In genomic region chr10:114798218-114798617, GRCm38 (mm10) we compare ENCODE assay signal across 21 mouse cellular contexts. TPM values are rescaled to one million over a fixed set of nuclear protein-coding genes. Genes with fewer than 3 reads are reported as not detected.
DNase-seq lines count a peak whose midpoint lies in the region; ATAC-seq and TF ChIP-seq lines count a peak whose summit lies in the region.
"Had no signal": no experiment of that assay in that cellular context is flagged by ENCODE, and none has a peak within 500 bp of the region (broad histone marks: within the 10 kb centered on the region; RNA-seq: fewer than 3 reads in every experiment).

No protein-coding gene starts in this region.

- TF ChIP-seq CTCF in liver, adult 2 months (IDR thresholded peaks at IDR 0.05; ENCODE audit: low read depth, low read length), result no peak
- TF ChIP-seq CTCF in liver, postnatal 0 days (IDR thresholded peaks at IDR 0.05; ENCODE audit: low read depth), result no peak

- H3K9ac ChIP-seq in embryonic facial prominence, embryonic 11.5 days (replicated peaks; ENCODE audit: low read length), result no peak overlapping the region
- no peak overlapping the region for H3K9ac ChIP-seq in liver, adult 2 months (ENCODE audit: low read depth, low read length)
- H3K9ac ChIP-seq in liver, postnatal 0 days (replicated peaks), result no peak overlapping the region
- H3K9ac ChIP-seq: heart, embryonic 15.5 days had no signal

- H3K27me3 ChIP-seq in embryonic facial prominence, embryonic 11.5 days (ENCODE audit: control insufficient read depth, insufficient read depth, low read length), result peaks cover 31% of the 10 kb centered on the region
- H3K27me3 ChIP-seq in embryonic facial prominence, embryonic 10.5 days (replicated peaks; ENCODE audit: low read depth, poor library complexity, severe bottlenecking), result peaks cover 45% of the 10 kb centered on the region
- H3K27me3 ChIP-seq in liver, adult 2 months (ENCODE audit: control insufficient read depth, insufficient read depth, low read length), result peaks cover 11% of the 10 kb centered on the region
- H3K27me3 ChIP-seq in liver, postnatal 0 days (ENCODE audit: insufficient read depth, low read length), result peaks cover 40% of the 10 kb centered on the region

- H3K4me1 ChIP-seq in embryonic facial prominence, embryonic 11.5 days (ENCODE audit: control insufficient read depth, insufficient read depth, low read length), result no peaks in the 10 kb centered on the region; the same call in 1 of the 2 replicates
- peaks cover 37% of the 10 kb centered on the region for H3K4me1 ChIP-seq in embryonic facial prominence, embryonic 10.5 days
- H3K4me1 ChIP-seq in liver, adult 2 months (ENCODE audit: control insufficient read depth, insufficient read depth, low read length), result no peaks in the 10 kb centered on the region; the same call in 1 of the 2 replicates
- H3K4me1 ChIP-seq in liver, postnatal 0 days (ENCODE audit: insufficient read depth), result no peaks in the 10 kb centered on the region

- H3K4me3 ChIP-seq in embryonic facial prominence, embryonic 11.5 days (ENCODE audit: low read depth, low read length), result no peak overlapping the region
- no peak overlapping the region for H3K4me3 ChIP-seq in embryonic facial prominence, embryonic 10.5 days
- H3K4me3 ChIP-seq in liver, adult 2 months (ENCODE audit: insufficient read depth, low read depth, low read length), result no peak overlapping the region
- H3K4me3 ChIP-seq in liver, postnatal 0 days (ENCODE audit: low read depth, low read length), result no peak overlapping the region
- H3K4me3 ChIP-seq: forebrain, embryonic 10.5 days; gastrocnemius, adult 2 months; heart, embryonic 15.5 days had no signal

- TF ChIP-seq EP300 in liver, postnatal 0 days (IDR thresholded peaks at IDR 0.05; ENCODE audit: low read depth), result no peak

- WGBS in embryonic facial prominence, embryonic 11.5 days, result 36% methylated on average over 5 of the region's 5 CpGs
- 47% methylated on average over 5 of the region's 5 CpGs for WGBS in embryonic facial prominence, embryonic 10.5 days
- WGBS in liver, adult 2 months, result 48% methylated on average over 5 of the region's 5 CpGs
- WGBS in liver, postnatal 0 days (ENCODE audit: insufficient replicate concordance), result 52% methylated on average over 5 of the region's 5 CpGs

- H3K9me3 ChIP-seq in embryonic facial prominence, embryonic 11.5 days (replicated peaks; ENCODE audit: control insufficient read depth, low read length), result no peaks in the 10 kb centered on the region
- no peaks in the 10 kb centered on the region for H3K9me3 ChIP-seq in embryonic facial prominence, embryonic 10.5 days
- no peaks in the 10 kb centered on the region for H3K9me3 ChIP-seq in liver, postnatal 0 days (ENCODE audit: low read length)
- H3K9me3 ChIP-seq: forebrain, embryonic 10.5 days; heart, embryonic 15.5 days had no signal

- DNase-seq in embryonic facial prominence, embryonic 11.5 days (ENCODE audit: low spot score), result peak; percentile 60
- DNase-seq in embryonic facial prominence, embryonic 10.5 days (ENCODE audit: low spot score), result no peak
- DNase-seq in liver, adult 2 months (ENCODE audit: extremely low read depth, low read depth, low spot score), result peak; percentile 69
- no peak for DNase-seq in liver, postnatal 0 days
- DNase-seq in adipocyte (ENCODE audit: low spot score), result peak; percentile 4
- peak; percentile 12 for DNase-seq in mesoderm, embryonic 11.5 days (ENCODE audit: low read depth, low spot score)
- DNase-seq in right cerebral cortex, postnatal 14 days, result no peak
- no peak for DNase-seq in frontal cortex, postnatal 14 days (ENCODE audit: low spot score in 2 of 2)
- DNase-seq: adrenal gland, adult 2 months; gastrocnemius, adult 2 months; heart, postnatal 36 days; lung, adult 18-20 months; lung, postnatal 10 days; retina, postnatal 1 day; thymus, postnatal 36 days had no signal

- H3K27ac ChIP-seq in embryonic facial prominence, embryonic 11.5 days (replicated peaks; ENCODE audit: low read depth, low read length), result no peak overlapping the region
- no peak overlapping the region for H3K27ac ChIP-seq in embryonic facial prominence, embryonic 10.5 days (replicated peaks)
- H3K27ac ChIP-seq in liver, adult 2 months (replicated peaks; ENCODE audit: insufficient read depth, low read depth, low read length), result no peak overlapping the region
- no peak overlapping the region for H3K27ac ChIP-seq in liver, postnatal 0 days (ENCODE audit: low read depth)
- H3K27ac ChIP-seq: forebrain, embryonic 10.5 days; gastrocnemius, adult 2 months; heart, embryonic 15.5 days; kidney, postnatal 0 days had no signal

- no peaks in the 10 kb centered on the region for H3K36me3 ChIP-seq in embryonic facial prominence, embryonic 11.5 days (replicated peaks; ENCODE audit: control insufficient read depth, insufficient read depth, low read depth, low read length)
- no peaks in the 10 kb centered on the region for H3K36me3 ChIP-seq in embryonic facial prominence, embryonic 10.5 days (replicated peaks)
- no peaks in the 10 kb centered on the region for H3K36me3 ChIP-seq in liver, adult 2 months (ENCODE audit: control insufficient read depth, insufficient read depth, low read length)
- H3K36me3 ChIP-seq in liver, postnatal 0 days (replicated peaks; ENCODE audit: insufficient read depth, low read length), result no peaks in the 10 kb centered on the region
- H3K36me3 ChIP-seq: forebrain, embryonic 10.5 days; heart, embryonic 15.5 days had no signal

- H3K79me2 ChIP-seq in liver, adult 2 months (ENCODE audit: control insufficient read depth, insufficient read depth, low read length), result no peaks in the 10 kb centered on the region

- no peak overlapping the region for H3K4me2 ChIP-seq in embryonic facial prominence, embryonic 11.5 days (ENCODE audit: low read depth, low read length)
- H3K4me2 ChIP-seq in liver, postnatal 0 days (ENCODE audit: low read depth, low read length), result no peak overlapping the region
- H3K4me2 ChIP-seq: heart, embryonic 15.5 days; liver, embryonic 11.5 days had no signal

- ATAC-seq in embryonic facial prominence, embryonic 11.5 days (replicated peaks; ENCODE audit: insufficient number of reproducible peaks, low FRiP score, low TSS enrichment, low read depth), result no peak
- no peak for ATAC-seq in liver, postnatal 0 days
- ATAC-seq: CD4-positive, CD25-positive, alpha-beta regulatory T cell, adult 4 months; Patski had no signal

- no peak for TF ChIP-seq POLR2A in liver, adult 2 months (IDR thresholded peaks at IDR 0.05; ENCODE audit: extremely low read depth, insufficient read depth, low read length)

RNA-seq across cellular contexts. Expression of gene Trhde, which starts 3.9 kb away (rescaled TPM):
- polyA plus RNA-seq in embryonic facial prominence, embryonic 11.5 days (2014; fragmentation: Nextera tagmentation; extraction: Ambion mirVana), result 1.5 and 1.8 TPM in 2 replicates
- 1.0 and 1.5 TPM in 2 replicates for polyA plus RNA-seq in embryonic facial prominence, embryonic 10.5 days (2016; fragmentation: Nextera tagmentation; extraction: Ambion mirVana)
- total RNA-seq in liver, adult 2 months (2014; rRNA removed), result 0.09 TPM in 1 of 2 replicates, not detected in the other
- polyA plus RNA-seq in liver, adult 2 months (2012; rRNA removed), result 0.05 and 1.8 TPM in 2 replicates
- not detected in 2 replicates for polyA plus RNA-seq in liver, postnatal 0 days (2015; fragmentation: Nextera tagmentation; extraction: Ambion mirVana)
- polyA plus RNA-seq: CD4-positive, CD25-positive, alpha-beta regulatory T cell, adult 4 months; liver, embryonic 11.5 days; Patski had no signal

Comparison
In these comparisons a context has a peak if more than half of its experiments do, and no peak if none do; other contexts are left out.
1. DNase-seq: peak in embryonic facial prominence, embryonic 11.5 days (single experiment), liver, adult 2 months (single experiment), adipocyte (single experiment) and mesoderm, embryonic 11.5 days (single experiment); none in embryonic facial prominence, embryonic 10.5 days (single experiment), liver, postnatal 0 days (single experiment), right cerebral cortex, postnatal 14 days (single experiment) and frontal cortex, postnatal 14 days (0 of 2).